In genomic region chr9:122314386-122314785, GRCm38 (mm10) we compare ENCODE assay signal across 28 mouse cellular contexts. TPM values are rescaled to one million over a fixed set of nuclear protein-coding genes. Genes with fewer than 3 reads are reported as not detected.
DNase-seq lines count a peak whose midpoint lies in the region; ATAC-seq and TF ChIP-seq lines count a peak whose summit lies in the region.
"Had no signal": no experiment of that assay in that cellular context is flagged by ENCODE, and none has a peak within 500 bp of the region (broad histone marks: within the 10 kb centered on the region; RNA-seq: fewer than 3 reads in every experiment).

No protein-coding gene starts in this region.

- H3K4me1 ChIP-seq in liver, adult 2 months (ENCODE audit: control insufficient read depth, insufficient read depth, low read length), result peaks cover 10% of the 10 kb centered on the region
- H3K4me1 ChIP-seq in liver, embryonic 12.5 days, result peaks cover 36% of the 10 kb centered on the region
- H3K4me1 ChIP-seq in embryonic fibroblast, embryonic 13.5 days (ENCODE audit: control insufficient read depth, insufficient read depth, low read length), result peaks cover 9% of the 10 kb centered on the region
- no peaks in the 10 kb centered on the region for H3K4me1 ChIP-seq in midbrain, postnatal 0 days (ENCODE audit: insufficient read depth, low read length)

- 23% methylated on average over 6 of the region's 6 CpGs for WGBS in liver, adult 2 months
- WGBS in liver, embryonic 12.5 days (ENCODE audit: insufficient replicate concordance), result 75% methylated on average over 6 of the region's 6 CpGs
- WGBS in midbrain, postnatal 0 days, result 87% methylated on average over 6 of the region's 6 CpGs

- no peak overlapping the region for H3K27ac ChIP-seq in liver, adult 2 months (replicated peaks; ENCODE audit: insufficient read depth, low read depth, low read length)
- no peak overlapping the region for H3K27ac ChIP-seq in liver, embryonic 12.5 days
- H3K27ac ChIP-seq in embryonic fibroblast, embryonic 13.5 days (ENCODE audit: insufficient read depth, low read length), result peak overlapping the region; percentile 27
- no peak overlapping the region for H3K27ac ChIP-seq in midbrain, postnatal 0 days (ENCODE audit: low read depth, low read length)
- H3K27ac ChIP-seq: embryonic facial prominence, embryonic 10.5 days; embryonic facial prominence, embryonic 12.5 days; forebrain, embryonic 10.5 days; forebrain, embryonic 12.5 days had no signal

- no peak for ATAC-seq in liver, embryonic 12.5 days
- no peak for ATAC-seq in midbrain, postnatal 0 days (ENCODE audit: low FRiP score)
- ATAC-seq: activated CD4-positive, CD25-positive, alpha-beta regulatory T cell, adult 4 months; CD4-positive, CD25-positive, alpha-beta regulatory T cell, adult 4 months; forebrain, embryonic 14.5 days; forebrain, embryonic 16.5 days; Patski had no signal

- H3K9me3 ChIP-seq in liver, embryonic 12.5 days (replicated peaks), result no peaks in the 10 kb centered on the region
- no peaks in the 10 kb centered on the region for H3K9me3 ChIP-seq in midbrain, postnatal 0 days (ENCODE audit: low read length)
- H3K9me3 ChIP-seq: embryonic facial prominence, embryonic 10.5 days; embryonic facial prominence, embryonic 12.5 days; forebrain, embryonic 10.5 days; forebrain, embryonic 12.5 days; G1E had no signal

- no peak overlapping the region for H3K4me2 ChIP-seq in liver, embryonic 12.5 days
- no peak overlapping the region for H3K4me2 ChIP-seq in midbrain, postnatal 0 days (ENCODE audit: low read depth, low read length, poor library complexity, severe bottlenecking)
- H3K4me2 ChIP-seq: embryonic facial prominence, embryonic 12.5 days; forebrain, embryonic 12.5 days had no signal

- no peaks in the 10 kb centered on the region for H3K79me2 ChIP-seq in liver, adult 2 months (ENCODE audit: control insufficient read depth, insufficient read depth, low read length)

- DNase-seq in heart, adult 11 months, result peak; percentile 44
- no peak for DNase-seq in heart, adult 9 months (ENCODE audit: low spot score in 2 of 2)
- peak; percentile 87 for DNase-seq in liver, adult 2 months (ENCODE audit: extremely low read depth, low read depth, low spot score)
- DNase-seq in layer of hippocampus, postnatal 10 days (ENCODE audit: low spot score in 2 of 2), result no peak
- DNase-seq in midbrain, postnatal 0 days (ENCODE audit: low spot score), result no peak
- DNase-seq: adrenal gland, adult 2 months; adrenal gland, postnatal 10 days; adrenal gland, postnatal 25 days; B cell, adult 2 months; cerebellum, adult 11-12 months; cerebellum, adult 2 months; cerebellum, adult 9-10 months; cerebellum, postnatal 10 days; cerebellum, postnatal 25 days had no signal

- no peaks in the 10 kb centered on the region for H3K27me3 ChIP-seq in liver, adult 2 months (ENCODE audit: control insufficient read depth, insufficient read depth, low read length)
- H3K27me3 ChIP-seq in liver, embryonic 12.5 days (replicated peaks), result no peaks in the 10 kb centered on the region; the same call in none of the 2 replicates
- H3K27me3 ChIP-seq in midbrain, postnatal 0 days (ENCODE audit: insufficient read depth, low read length), result no peaks in the 10 kb centered on the region
- H3K27me3 ChIP-seq: CH12.LX; embryonic facial prominence, embryonic 12.5 days; Patski had no signal

- TF ChIP-seq POLR2A in liver, adult 2 months (IDR thresholded peaks at IDR 0.05; ENCODE audit: extremely low read depth, insufficient read depth, low read length), result no peak
- no peak for TF ChIP-seq POLR2A in embryonic fibroblast, embryonic 13.5 days (IDR thresholded peaks at IDR 0.05; ENCODE audit: low read depth, low read length)

- H3K36me3 ChIP-seq in liver, adult 2 months (ENCODE audit: control insufficient read depth, insufficient read depth, low read length), result no peaks in the 10 kb centered on the region
- no peaks in the 10 kb centered on the region for H3K36me3 ChIP-seq in liver, embryonic 12.5 days
- H3K36me3 ChIP-seq in midbrain, postnatal 0 days (ENCODE audit: insufficient read depth, low read length), result no peaks in the 10 kb centered on the region
- H3K36me3 ChIP-seq: embryonic facial prominence, embryonic 10.5 days; embryonic facial prominence, embryonic 12.5 days; forebrain, embryonic 10.5 days; forebrain, embryonic 12.5 days; G1E had no signal

- no peak overlapping the region for H3K9ac ChIP-seq in liver, adult 2 months (ENCODE audit: low read depth, low read length)
- no peak overlapping the region for H3K9ac ChIP-seq in liver, embryonic 12.5 days
- no peak overlapping the region for H3K9ac ChIP-seq in midbrain, postnatal 0 days (replicated peaks; ENCODE audit: low read length, poor library complexity, severe bottlenecking)
- H3K9ac ChIP-seq: embryonic facial prominence, embryonic 12.5 days; forebrain, embryonic 12.5 days had no signal

- no peak overlapping the region for H3K4me3 ChIP-seq in liver, adult 2 months (ENCODE audit: insufficient read depth, low read depth, low read length)
- no peak overlapping the region for H3K4me3 ChIP-seq in liver, embryonic 12.5 days
- H3K4me3 ChIP-seq in embryonic fibroblast, embryonic 13.5 days (ENCODE audit: insufficient read depth, low read length), result no peak overlapping the region
- no peak overlapping the region for H3K4me3 ChIP-seq in midbrain, postnatal 0 days (ENCODE audit: low read depth, low read length)
- H3K4me3 ChIP-seq: embryonic facial prominence, embryonic 10.5 days; embryonic facial prominence, embryonic 12.5 days; erythroblast, embryonic 14.5 days; forebrain, embryonic 10.5 days; forebrain, embryonic 12.5 days had no signal

- no peak for TF ChIP-seq CTCF in liver, adult 2 months (IDR thresholded peaks at IDR 0.05; ENCODE audit: low read depth, low read length)
- TF ChIP-seq CTCF in embryonic fibroblast, embryonic 13.5 days (IDR thresholded peaks at IDR 0.05; ENCODE audit: borderline replicate concordance, insufficient read depth, low read length), result no peak
- TF ChIP-seq CTCF in midbrain, postnatal 0 days (IDR thresholded peaks at IDR 0.05), result no peak

RNA-seq across cellular contexts. Expression of gene Ano10, which starts 20.2 kb away (rescaled TPM):
- 12.2 and 13.0 TPM in 2 replicates for total RNA-seq in liver, adult 2 months (2014; rRNA removed)
- polyA plus RNA-seq in liver, adult 2 months (2012; rRNA removed), result 12.5 and 13.5 TPM in 2 replicates
- polyA plus RNA-seq in liver, embryonic 12.5 days (2016; fragmentation: Nextera tagmentation; extraction: Ambion mirVana), result 10.9 and 11.2 TPM in 2 replicates
- 63.6 and 66.4 TPM in 2 replicates for polyA plus RNA-seq in embryonic fibroblast, embryonic 13.5 days (2011; ENCODE audit: insufficient read length, low read depth, missing spikeins)
- 10 to 100 TPM; 30.6 to 35.2 TPM for total RNA-seq in layer of hippocampus, postnatal 10 days (2021)
- 27.2 and 33.0 TPM in 2 replicates for total RNA-seq in midbrain, postnatal 0 days (2014; rRNA removed)
- polyA plus RNA-seq in midbrain, postnatal 0 days (2015; fragmentation: Nextera tagmentation; extraction: Ambion mirVana), result 29.9 and 36.5 TPM in 2 replicates

RNA-seq across cellular contexts. Expression of gene Abhd5, which starts 37.0 kb away (rescaled TPM):
- 19.5 and 20.3 TPM in 2 replicates for total RNA-seq in liver, adult 2 months (2014; rRNA removed)
- polyA plus RNA-seq in liver, adult 2 months (2012; rRNA removed), result 15.9 and 17.3 TPM in 2 replicates
- polyA plus RNA-seq in liver, embryonic 12.5 days (2016; fragmentation: Nextera tagmentation; extraction: Ambion mirVana), result 21.1 and 21.2 TPM in 2 replicates
- polyA plus RNA-seq in embryonic fibroblast, embryonic 13.5 days (2011; ENCODE audit: insufficient read length, low read depth, missing spikeins), result 53.0 and 61.6 TPM in 2 replicates
- total RNA-seq in layer of hippocampus, postnatal 10 days (2021), result 10 to 100 TPM; 26.6 to 29.1 TPM
- total RNA-seq in midbrain, postnatal 0 days (2014; rRNA removed), result 32.7 and 52.2 TPM in 2 replicates
- polyA plus RNA-seq in midbrain, postnatal 0 days (2015; fragmentation: Nextera tagmentation; extraction: Ambion mirVana), result 24.3 and 25.0 TPM in 2 replicates

Comparison
In these comparisons a context has a peak if more than half of its experiments do, and no peak if none do; other contexts are left out.
1. DNase-seq: peak in heart, adult 11 months (single experiment) and liver, adult 2 months (single experiment); none in heart, adult 9 months (0 of 2), layer of hippocampus, postnatal 10 days (0 of 2) and midbrain, postnatal 0 days (single experiment).